Mouse (Mus musculus) stomach, postnatal 0 days (tissue): Measurements from ENCODE around the gene Olfr53. TPM values are rescaled to one million over a fixed set of nuclear protein-coding genes. Genes with fewer than 3 reads are reported as not detected.
"Not testable (repeated sequence)": the region's sequence is repeated elsewhere in the genome, so short reads cannot be mapped to it uniquely, and the experiment has no call there.

Source experiments
- ATAC-seq: fragments of 200-750 bp; cut with Nextera tagmentation; 2 replicates; pipeline ENCODE4 v1.8.0; 2017; ENCODE audit not compliant: low FRiP score, low TSS enrichment
- DNase-seq: peaks from one replicate; pipeline ENCODE4 v3.0.0-alpha.2; 2016; ENCODE audit warnings: low spot score
- H3K27ac ChIP-seq: fragments of 300-500 bp; sonication (generic); replicated peaks from 2 replicates; pipeline ENCODE4 v1.5.1; 2014; ENCODE audit warnings: mild to moderate bottlenecking, control low read depth
- H3K27me3 ChIP-seq: fragments of 300-500 bp; sonication (generic); 2 replicates; pipeline ENCODE4 v1.6.1; 2014; ENCODE audit warnings: low read length; ENCODE audit not compliant: control insufficient read depth, insufficient read depth
- H3K36me3 ChIP-seq: fragments of 300-500 bp; sonication (generic); 2 replicates; pipeline ENCODE4 v1.6.1; 2014; ENCODE audit warnings: low read length, mixed read lengths; ENCODE audit not compliant: control insufficient read depth, insufficient read depth
- H3K4me1 ChIP-seq: fragments of 300-500 bp; sonication (generic); replicated peaks from 2 replicates; pipeline ENCODE4 v1.6.1; 2014; ENCODE audit warnings: antibody characterized with exemption; ENCODE audit not compliant: control insufficient read depth, insufficient read depth
- H3K4me2 ChIP-seq: fragments of 300-500 bp; sonication (generic); replicated peaks from 2 replicates; pipeline ENCODE4 v1.6.1; 2014; ENCODE audit warnings: low read depth, mild to moderate bottlenecking, control low read depth, moderate library complexity
- H3K4me3 ChIP-seq: fragments of 300-500 bp; sonication (generic); 2 replicates; pipeline ENCODE4 v1.5.1; 2014; ENCODE audit warnings: low read depth, low read length, control low read depth
- H3K9ac ChIP-seq: fragments of 300-500 bp; sonication (generic); 2 replicates; pipeline ENCODE4 v1.6.1; 2014; ENCODE audit warnings: mild to moderate bottlenecking, low read length, control low read depth, mixed read lengths
- H3K9me3 ChIP-seq: fragments of 300-500 bp; sonication (generic); 2 replicates; pipeline ENCODE4 v1.6.1; 2016; ENCODE audit warnings: low read length; ENCODE audit not compliant: control insufficient read depth
- CTCF ChIP-seq: IDR thresholded peaks from 2 replicates; pipeline ENCODE4 v1.5.1; 2016; ENCODE audit warnings: antibody characterized with exemption, low read depth, mild to moderate bottlenecking, moderate library complexity
- EP300 ChIP-seq: optimal IDR thresholded peaks from 2 replicates; pipeline ENCODE3; 2016; ENCODE audit warnings: antibody characterized with exemption
- WGBS: fragments of 180-500 bp; shearing (Covaris S2); extraction: QIAGEN DNeasy Blood & Tissue Kit; methylation state at CpG from one replicate; pipeline ENCODE4 v1.1.7; 2014; 5-methylcytosine and 5-hydroxymethylcytosine counted together
- polyA plus RNA-seq: library from polyadenylated mRNA; unstranded; fragments of >200 nt; fragmentation: Nextera tagmentation; extraction: Ambion mirVana; gene quantifications from 2 replicates; pipeline ENCODE4 v1.2.1, GENCODE M21; 2015

Olfr53 gene
- not detected in 2 replicates for polyA plus RNA-seq

- ATAC-seq (no peak), DNase-seq (no peak)
- no peak within 1 kb of the TSS for H3K4me3 ChIP-seq
- H3K9ac ChIP-seq: no peak within 1 kb of the TSS
- no peaks in the 10 kb centered on the region for H3K27me3 ChIP-seq
- H3K9me3 ChIP-seq: no peaks in the 10 kb centered on the region
- no peaks in the 10 kb centered on the region for H3K36me3 ChIP-seq
- no peak within 1 kb of the TSS for H3K4me2 ChIP-seq
- no peaks in the 10 kb centered on the region for H3K4me1 ChIP-seq
- TF ChIP-seq EP300 (no peak), CTCF (no peak)
- no peak within 1 kb of the TSS for H3K27ac ChIP-seq
- WGBS: 80% methylated on average over 1 of the region's 1 CpGs
These were observed at the start of gene Olfr53 for GRCm38 (mm10) chr7:140646152-140646551. Gene Olfr53, plus strand, starts transcription at chr7:140646452.

- not testable (repeated sequence) for H3K4me3 ChIP-seq, H3K4me2 ChIP-seq, H3K9ac ChIP-seq, H3K27me3 ChIP-seq, H3K4me1 ChIP-seq, ATAC-seq, DNase-seq, H3K36me3 ChIP-seq, H3K9me3 ChIP-seq, H3K27ac ChIP-seq
- WGBS: 69% methylated on average over 2 of the region's 2 CpGs
These were observed 45.3 kb upstream of the Olfr53 start, which contains the start of gene Olfr46 for GRCm38 (mm10) chr7:140600969-140601368. Gene Olfr46, plus strand, starts transcription at chr7:140601269.

- H3K36me3 ChIP-seq, H3K4me3 ChIP-seq, H3K4me1 ChIP-seq, H3K27ac ChIP-seq, H3K27me3 ChIP-seq, H3K9ac ChIP-seq, H3K4me2 ChIP-seq, H3K9me3 ChIP-seq, DNase-seq, ATAC-seq: not testable (repeated sequence)
- 77% methylated on average over 3 of the region's 3 CpGs for WGBS
These were observed 17.6 kb upstream of the Olfr53 start, which contains the start of gene Olfr61 for GRCm38 (mm10) chr7:140628670-140629069. Gene Olfr61, plus strand, starts transcription at chr7:140628970.

- Histone ChIP-seq H3K4me2 (no peak overlapping the region), H3K4me3 (no peak overlapping the region), H3K9me3 (no peaks in the 10 kb centered on the region), H3K36me3 (no peaks in the 10 kb centered on the region), H3K4me1 (no peaks in the 10 kb centered on the region), H3K27me3 (no peaks in the 10 kb centered on the region), H3K27ac (no peak overlapping the region), H3K9ac (no peak overlapping the region)
- TF ChIP-seq EP300 (no peak), CTCF (no peak)
- ATAC-seq (no peak), DNase-seq (no peak)
- 81% methylated on average over 1 of the region's 1 CpGs for WGBS
These were observed 15.7 kb upstream of the Olfr53 start for GRCm38 (mm10) chr7:140630559-140630958.

- no peak for DNase-seq
- H3K4me2 ChIP-seq: no peak within 1 kb of the TSS
- no peak within 1 kb of the TSS for H3K4me3 ChIP-seq
- no peak within 1 kb of the TSS for H3K27ac ChIP-seq
- no peaks in the 10 kb centered on the region for H3K36me3 ChIP-seq
- no peak for ATAC-seq
- H3K4me1 ChIP-seq: no peaks in the 10 kb centered on the region
- H3K9me3 ChIP-seq: no peaks in the 10 kb centered on the region
- TF ChIP-seq CTCF: no peak
- TF ChIP-seq EP300: no peak
- WGBS: 71% methylated on average over 4 of the region's 4 CpGs
- no peak within 1 kb of the TSS for H3K9ac ChIP-seq
- no peaks in the 10 kb centered on the region for H3K27me3 ChIP-seq
These were observed 13.4 kb downstream of the Olfr53 start, which contains the start of gene Olfr539 for GRCm38 (mm10) chr7:140659630-140660029. Gene Olfr539, plus strand, starts transcription at chr7:140659930.

- not testable (repeated sequence) for H3K4me2 ChIP-seq, ATAC-seq, H3K27ac ChIP-seq, H3K4me3 ChIP-seq, H3K36me3 ChIP-seq, H3K27me3 ChIP-seq, H3K9ac ChIP-seq, H3K9me3 ChIP-seq, DNase-seq, H3K4me1 ChIP-seq
- WGBS: 72% methylated on average over 3 of the region's 3 CpGs
These were observed 24.4 kb downstream of the Olfr53 start for GRCm38 (mm10) chr7:140670693-140671092.
